Mouse (Mus musculus) CH12.LX (cell line): ENCODE data around the gene D6Ertd527e.

Source experiments
- CTCF ChIP-seq, 2 experiments: IDR thresholded peaks in 1 of 2; conservative IDR thresholded peaks in 1 of 2; 2 replicates each; pipeline ENCODE4 v1.5.1; 2011 to 2012; ENCODE audit warnings: low read depth in 2 of 2, low read length in 2 of 2, improper control_type of control experiment in 1 of 2, inconsistent platforms in 1 of 2, mild to moderate bottlenecking in 1 of 2, moderate library complexity in 1 of 2
- GABPA ChIP-seq: IDR thresholded peaks from 2 replicates; pipeline ENCODE4 v1.6.1; 2012; ENCODE audit warnings: low read depth, low read length, improper control_type of control experiment, inconsistent platforms; ENCODE audit not compliant: insufficient replicate concordance
- HCFC1 ChIP-seq: IDR thresholded peaks from 2 replicates; pipeline ENCODE4 v1.6.1; 2012; ENCODE audit warnings: low read depth, mild to moderate bottlenecking, inconsistent platforms, low read length, improper control_type of control experiment
- MAX ChIP-seq: IDR thresholded peaks from 2 replicates; pipeline ENCODE4 v1.6.1; 2011; ENCODE audit warnings: low read length, improper control_type of control experiment
- POLR2A ChIP-seq: IDR thresholded peaks from 2 replicates; pipeline ENCODE4 v1.6.1; 2011; ENCODE audit warnings: low read depth, mild to moderate bottlenecking, improper control_type of control experiment, low read length
- RCOR1 ChIP-seq: conservative IDR thresholded peaks from 2 replicates; pipeline ENCODE4 v1.6.1; 2012; ENCODE audit warnings: low read depth, mild to moderate bottlenecking, inconsistent platforms, low read length, improper control_type of control experiment
- SIN3A ChIP-seq: IDR thresholded peaks from 2 replicates; pipeline ENCODE4 v1.6.1; 2012; ENCODE audit warnings: low read length, improper control_type of control experiment, inconsistent platforms
- USF2 ChIP-seq: conservative IDR thresholded peaks from 2 replicates; pipeline ENCODE4 v1.6.1; 2011; ENCODE audit warnings: low read depth, low read length, improper control_type of control experiment
- ZC3H11A ChIP-seq: IDR thresholded peaks from 2 replicates; pipeline ENCODE4 v1.6.1; 2012; ENCODE audit warnings: low read depth, mild to moderate bottlenecking, inconsistent platforms, low read length, improper control_type of control experiment
- ZNF384 ChIP-seq: IDR thresholded peaks from 2 replicates; pipeline ENCODE4 v1.6.1; 2012; ENCODE audit warnings: low read depth, low read length, improper control_type of control experiment, inconsistent platforms

DNA sequence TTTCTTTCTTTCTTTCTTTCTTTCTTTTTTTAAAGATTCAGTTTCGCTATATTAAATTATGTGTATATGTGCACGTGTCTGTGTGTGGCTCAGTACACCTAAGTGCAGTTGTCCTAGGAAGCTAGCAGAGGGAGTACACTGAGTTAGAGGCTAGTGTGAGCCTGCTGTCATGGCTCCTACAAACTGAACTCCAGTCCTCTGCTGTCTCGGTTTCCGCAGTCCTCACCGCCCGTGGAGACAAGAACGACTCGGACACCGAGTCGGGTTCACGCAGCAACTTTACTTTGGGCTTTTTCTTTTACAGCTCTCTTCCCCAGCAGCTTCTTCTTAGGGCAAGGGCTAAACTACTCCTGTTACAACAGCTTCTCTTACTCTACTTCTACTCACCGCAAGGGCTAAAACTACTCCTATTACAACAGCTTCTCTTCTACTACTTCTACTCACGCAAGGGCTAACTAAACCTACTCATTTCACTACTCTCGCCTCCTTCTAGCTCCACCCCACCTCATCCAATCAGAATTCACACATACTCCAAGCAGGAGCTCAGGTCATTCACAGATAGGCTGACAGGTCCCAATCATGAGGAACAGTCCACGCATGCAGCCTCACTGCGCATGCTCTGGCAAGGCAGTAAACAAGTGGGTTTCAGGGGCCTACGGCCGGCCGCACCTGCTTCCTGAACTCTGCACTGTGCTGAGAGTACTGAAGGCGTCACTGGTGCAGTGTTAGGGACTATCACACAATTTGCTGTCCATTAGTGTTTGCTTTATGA lies 14.7 kb downstream of the D6Ertd527e start:
- TF ChIP-seq GABPA (no peak), CTCF (conservative IDR thresholded peaks at IDR 0.05 in 1 of 2, IDR thresholded peaks at IDR 0.05 in 1 of 2; ENCODE audit: low read depth in 2 of 2, low read length in 2 of 2) (no peak), SIN3A (peak; percentile 47; the same call in 1 of the 2 replicates), MAX (peak; percentile 53), ZNF384 (no peak), ZC3H11A (no peak), RCOR1 (no peak), HCFC1 (no peak), POLR2A (peak; percentile 49), USF2 (no peak)
